Mouse (Mus musculus): ENCODE measurements around the gene Igf1r. TPM values are rescaled to one million over a fixed set of nuclear protein-coding genes. Genes with fewer than 3 reads are reported as not detected.

The Igf1r gene
- polyA plus RNA-seq, 1 experiment from 2014 or later: 18.1 TPM

DNA sequence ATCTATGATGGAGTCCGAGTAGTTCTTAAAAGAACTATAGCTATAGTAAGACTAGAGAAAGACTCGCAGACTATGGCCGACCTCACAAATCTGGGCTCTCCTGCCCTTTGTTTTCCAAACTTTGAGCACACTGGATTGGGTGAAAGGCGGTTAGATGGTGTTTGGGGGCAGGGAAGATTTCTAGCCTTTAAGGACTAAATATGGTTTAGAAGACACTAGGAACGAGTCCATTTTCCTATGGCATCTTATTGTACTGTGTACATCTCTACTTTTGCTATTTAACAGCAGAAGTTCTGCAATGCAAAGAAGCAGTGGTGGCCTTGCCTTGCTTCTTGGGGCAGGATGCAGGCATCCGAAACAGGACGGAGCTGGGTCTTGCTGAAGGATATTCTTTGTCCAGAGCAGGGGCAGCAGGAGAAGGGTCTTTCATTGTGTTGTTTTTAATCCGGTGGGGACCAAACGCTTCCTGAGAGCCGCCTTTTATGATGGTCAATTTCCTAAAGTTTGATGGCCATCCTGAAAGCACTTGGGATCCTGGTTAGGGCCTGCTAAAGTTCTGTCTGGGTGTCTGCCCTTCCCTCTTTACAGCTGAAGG lies 2.1 kb downstream of the Igf1r start:
- H3K27ac ChIP-seq: peak overlapping the region; percentile 100; the same call in 1 of the 2 replicates
- peak overlapping the region; percentile 96 for H3K9ac ChIP-seq (ENCODE audit: low read depth, low read length)
- H3K9me3 ChIP-seq (replicated peaks; ENCODE audit: low read length): no peaks in the 10 kb centered on the region
- no peaks in the 10 kb centered on the region for H3K36me3 ChIP-seq (ENCODE audit: insufficient read depth, low read length)
- peaks cover 25% of the 10 kb centered on the region for H3K4me1 ChIP-seq (replicated peaks; ENCODE audit: insufficient read depth, low read length)
- no peak for TF ChIP-seq CTCF (IDR thresholded peaks at IDR 0.05; ENCODE audit: low read depth)
- peak overlapping the region; percentile 87 for H3K4me2 ChIP-seq (ENCODE audit: low read length)
- peak overlapping the region; percentile 94 for H3K4me3 ChIP-seq (replicated peaks; ENCODE audit: low read depth, low read length)
- ATAC-seq (replicated peaks; ENCODE audit: low FRiP score, low read depth) (no peak), DNase-seq (ENCODE audit: low spot score) (no peak)
- 5% methylated on average over 10 of the region's 10 CpGs for WGBS
- H3K27me3 ChIP-seq (ENCODE audit: insufficient read depth, low read length): no peaks in the 10 kb centered on the region

DNA sequence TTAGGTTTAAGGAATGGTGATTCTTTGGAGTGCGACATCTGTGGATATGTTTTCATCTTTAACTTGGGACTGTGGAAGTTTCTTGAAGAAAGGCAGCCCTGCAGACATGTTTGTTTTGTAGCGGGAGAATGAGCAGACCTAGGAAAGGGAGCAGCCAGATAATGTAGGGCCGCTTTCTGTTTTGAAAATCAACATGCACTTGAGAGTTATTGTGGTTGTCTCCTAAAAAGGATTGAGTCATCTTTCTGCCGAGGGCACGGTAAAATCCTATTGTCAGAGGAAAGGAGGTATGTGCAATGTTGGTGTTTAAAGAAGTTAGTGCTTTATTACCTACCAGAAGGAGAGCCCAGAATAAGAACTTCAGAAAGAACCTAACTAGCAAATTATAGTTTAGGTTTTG lies 2.6 kb downstream of the Igf1r start:
- ATAC-seq (replicated peaks; ENCODE audit: low FRiP score, low read depth) (no peak), DNase-seq (ENCODE audit: low spot score) (no peak)
- Histone ChIP-seq H3K4me2 (ENCODE audit: low read length) (peak overlapping the region; percentile 87), H3K4me3 (replicated peaks; ENCODE audit: low read depth, low read length) (peak overlapping the region; percentile 94), H3K27ac (no peak overlapping the region), H3K9ac (ENCODE audit: low read depth, low read length) (peak overlapping the region; percentile 96), H3K9me3 (replicated peaks; ENCODE audit: low read length) (no peaks in the 10 kb centered on the region), H3K4me1 (replicated peaks; ENCODE audit: insufficient read depth, low read length) (peaks cover 25% of the 10 kb centered on the region), H3K27me3 (ENCODE audit: insufficient read depth, low read length) (no peaks in the 10 kb centered on the region), H3K36me3 (ENCODE audit: insufficient read depth, low read length) (no peaks in the 10 kb centered on the region)
- no peak for TF ChIP-seq CTCF (IDR thresholded peaks at IDR 0.05; ENCODE audit: low read depth)
- 17% methylated on average over 5 of the region's 5 CpGs for WGBS

- Histone ChIP-seq H3K36me3 (ENCODE audit: insufficient read depth, low read length) (no peaks in the 10 kb centered on the region), H3K27me3 (ENCODE audit: insufficient read depth, low read length) (no peaks in the 10 kb centered on the region), H3K4me2 (ENCODE audit: low read length) (no peak overlapping the region), H3K27ac (no peak overlapping the region), H3K4me1 (replicated peaks; ENCODE audit: insufficient read depth, low read length) (peaks cover 36% of the 10 kb centered on the region), H3K9me3 (replicated peaks; ENCODE audit: low read length) (no peaks in the 10 kb centered on the region), H3K9ac (ENCODE audit: low read depth, low read length) (no peak overlapping the region), H3K4me3 (replicated peaks; ENCODE audit: low read depth, low read length) (no peak overlapping the region)
- ATAC-seq (replicated peaks; ENCODE audit: low FRiP score, low read depth) (no peak), DNase-seq (ENCODE audit: low spot score) (no peak)
- no peak for TF ChIP-seq CTCF (IDR thresholded peaks at IDR 0.05; ENCODE audit: low read depth)
- WGBS: 61% methylated on average over 6 of the region's 6 CpGs
Measured at GRCm38 (mm10) chr7:67957376-67957775, 4.7 kb downstream of the Igf1r start.

- Histone ChIP-seq H3K27me3 (ENCODE audit: insufficient read depth, low read length) (no peaks in the 10 kb centered on the region), H3K4me3 (replicated peaks; ENCODE audit: low read depth, low read length) (no peak overlapping the region), H3K4me1 (replicated peaks; ENCODE audit: insufficient read depth, low read length) (peaks cover 36% of the 10 kb centered on the region), H3K36me3 (ENCODE audit: insufficient read depth, low read length) (no peaks in the 10 kb centered on the region), H3K27ac (no peak overlapping the region), H3K9me3 (replicated peaks; ENCODE audit: low read length) (no peaks in the 10 kb centered on the region), H3K4me2 (ENCODE audit: low read length) (peak overlapping the region; percentile 18; the same call in 1 of the 2 replicates), H3K9ac (ENCODE audit: low read depth, low read length) (no peak overlapping the region)
- ATAC-seq (replicated peaks; ENCODE audit: low FRiP score, low read depth): no peak
- no peak for DNase-seq (ENCODE audit: low spot score)
- no peak for TF ChIP-seq CTCF (IDR thresholded peaks at IDR 0.05; ENCODE audit: low read depth)
- WGBS: 60% methylated on average over 18 of the region's 18 CpGs
Measured at GRCm38 (mm10) chr7:67958045-67958444, 5.4 kb downstream of the Igf1r start.

DNA sequence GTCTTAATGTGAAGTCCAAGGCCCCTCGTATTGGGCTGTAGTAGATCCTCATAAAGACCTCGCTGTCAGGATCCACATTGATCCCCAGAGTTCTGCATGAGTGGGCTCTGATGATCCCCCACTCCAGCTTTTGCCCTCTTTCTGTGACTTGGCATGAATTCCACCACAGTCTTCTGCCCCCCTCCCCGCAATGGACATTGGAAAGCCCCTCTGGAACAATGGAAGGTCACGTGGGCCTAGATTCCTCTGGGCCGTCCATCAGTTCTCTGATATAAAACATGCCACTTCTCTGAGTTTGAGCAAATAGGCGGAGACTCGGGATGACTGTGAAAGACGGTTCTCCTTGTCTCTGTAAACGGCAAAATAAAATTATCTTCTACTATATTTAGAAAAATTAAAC lies 8.1 kb downstream of the Igf1r start:
- Histone ChIP-seq H3K9ac (ENCODE audit: low read depth, low read length) (no peak overlapping the region), H3K4me3 (replicated peaks; ENCODE audit: low read depth, low read length) (no peak overlapping the region), H3K9me3 (replicated peaks; ENCODE audit: low read length) (no peaks in the 10 kb centered on the region), H3K4me2 (ENCODE audit: low read length) (no peak overlapping the region), H3K36me3 (ENCODE audit: insufficient read depth, low read length) (no peaks in the 10 kb centered on the region), H3K27me3 (ENCODE audit: insufficient read depth, low read length) (no peaks in the 10 kb centered on the region), H3K4me1 (replicated peaks; ENCODE audit: insufficient read depth, low read length) (peaks cover 30% of the 10 kb centered on the region), H3K27ac (no peak overlapping the region)
- TF ChIP-seq CTCF (IDR thresholded peaks at IDR 0.05; ENCODE audit: low read depth): no peak
- ATAC-seq (replicated peaks; ENCODE audit: low FRiP score, low read depth) (no peak), DNase-seq (ENCODE audit: low spot score) (no peak)
- WGBS: 64% methylated on average over 9 of the region's 9 CpGs

- Histone ChIP-seq H3K27me3 (ENCODE audit: insufficient read depth, low read length) (no peaks in the 10 kb centered on the region), H3K4me1 (replicated peaks; ENCODE audit: insufficient read depth, low read length) (peaks cover 32% of the 10 kb centered on the region)
- peak; percentile 48; the same call in 1 of the 2 replicates for ATAC-seq (replicated peaks; ENCODE audit: low FRiP score, low read depth)
Measured at GRCm38 (mm10) chr7:67961567-67962267, 9.1 kb downstream of the Igf1r start.

More at GRCm38 (mm10) chr7:67961567-67962267, 9.1 kb downstream of the Igf1r start:
- Histone ChIP-seq H3K4me2 (ENCODE audit: low read length) (no peak overlapping the region), H3K36me3 (ENCODE audit: insufficient read depth, low read length) (no peaks in the 10 kb centered on the region), H3K9ac (ENCODE audit: low read depth, low read length) (no peak overlapping the region), H3K9me3 (replicated peaks; ENCODE audit: low read length) (no peaks in the 10 kb centered on the region), H3K4me3 (replicated peaks; ENCODE audit: low read depth, low read length) (no peak overlapping the region), H3K27ac (no peak overlapping the region)
- 14% methylated on average over 14 of the region's 14 CpGs for WGBS
- peak; percentile 94 for TF ChIP-seq CTCF (IDR thresholded peaks at IDR 0.05; ENCODE audit: low read depth)
- peak; percentile 90 for DNase-seq (ENCODE audit: low spot score)
